Mouse (Mus musculus) ES-Bruce4 (cell line): Measurements from ENCODE around the gene C1qtnf1. TPM values are rescaled to one million over a fixed set of nuclear protein-coding genes. Genes with fewer than 3 reads are reported as not detected.

Source experiments
- H3K27ac ChIP-seq: 2 replicates; pipeline ENCODE4 v1.5.1; 2012; ENCODE audit warnings: low read length, inconsistent platforms; ENCODE audit not compliant: insufficient read depth
- H3K27me3 ChIP-seq: 2 replicates; pipeline ENCODE4 v1.6.1; 2012; ENCODE audit warnings: mild to moderate bottlenecking, low read length, inconsistent platforms; ENCODE audit not compliant: control insufficient read depth, poor library complexity, insufficient read depth, severe bottlenecking
- H3K36me3 ChIP-seq: 2 replicates; pipeline ENCODE4 v1.6.1; 2012; ENCODE audit warnings: inconsistent platforms, mild to moderate bottlenecking, low read length, moderate library complexity; ENCODE audit not compliant: control insufficient read depth, poor library complexity, insufficient read depth, severe bottlenecking
- H3K4me1 ChIP-seq: one replicate; pipeline ENCODE4 v1.8.1; 2011; ENCODE audit warnings: low read length; ENCODE audit not compliant: control insufficient read depth, insufficient read depth
- H3K4me3 ChIP-seq: 2 replicates; pipeline ENCODE4 v1.5.1; 2011; ENCODE audit warnings: low read depth, mild to moderate bottlenecking, low read length
- H3K9ac ChIP-seq: 2 replicates; pipeline ENCODE4 v1.6.1; 2012; ENCODE audit warnings: low read depth, mild to moderate bottlenecking, inconsistent platforms; ENCODE audit not compliant: poor library complexity, severe bottlenecking
- H3K9me3 ChIP-seq: replicated peaks from 2 replicates; pipeline ENCODE4 v1.6.1; 2012; ENCODE audit warnings: mild to moderate bottlenecking, low read length, inconsistent platforms; ENCODE audit not compliant: control insufficient read depth, poor library complexity, insufficient read depth, severe bottlenecking
- CTCF ChIP-seq: IDR thresholded peaks from one replicate; pipeline ENCODE4 v1.8.1; 2011; ENCODE audit warnings: low read depth, low read length
- EP300 ChIP-seq: IDR thresholded peaks from 2 replicates; pipeline ENCODE4 v1.6.1; 2011; ENCODE audit warnings: low read depth, low read length; ENCODE audit not compliant: insufficient read depth
- POLR2A ChIP-seq: IDR thresholded peaks from one replicate; pipeline ENCODE4 v1.8.1; 2011; ENCODE audit warnings: low read length; ENCODE audit not compliant: insufficient read depth
- polyA plus RNA-seq: library from polyadenylated mRNA; stranded (reverse); fragments of >200 nt; gene quantifications from 2 replicates; pipeline ENCODE4 v1.2.4, GENCODE M21; 2011; ENCODE audit warnings: low read depth; ENCODE audit not compliant: missing spikeins, insufficient read depth, insufficient read length

The C1qtnf1 gene
- polyA plus RNA-seq, 1 experiment: 2.4 TPM

DNA sequence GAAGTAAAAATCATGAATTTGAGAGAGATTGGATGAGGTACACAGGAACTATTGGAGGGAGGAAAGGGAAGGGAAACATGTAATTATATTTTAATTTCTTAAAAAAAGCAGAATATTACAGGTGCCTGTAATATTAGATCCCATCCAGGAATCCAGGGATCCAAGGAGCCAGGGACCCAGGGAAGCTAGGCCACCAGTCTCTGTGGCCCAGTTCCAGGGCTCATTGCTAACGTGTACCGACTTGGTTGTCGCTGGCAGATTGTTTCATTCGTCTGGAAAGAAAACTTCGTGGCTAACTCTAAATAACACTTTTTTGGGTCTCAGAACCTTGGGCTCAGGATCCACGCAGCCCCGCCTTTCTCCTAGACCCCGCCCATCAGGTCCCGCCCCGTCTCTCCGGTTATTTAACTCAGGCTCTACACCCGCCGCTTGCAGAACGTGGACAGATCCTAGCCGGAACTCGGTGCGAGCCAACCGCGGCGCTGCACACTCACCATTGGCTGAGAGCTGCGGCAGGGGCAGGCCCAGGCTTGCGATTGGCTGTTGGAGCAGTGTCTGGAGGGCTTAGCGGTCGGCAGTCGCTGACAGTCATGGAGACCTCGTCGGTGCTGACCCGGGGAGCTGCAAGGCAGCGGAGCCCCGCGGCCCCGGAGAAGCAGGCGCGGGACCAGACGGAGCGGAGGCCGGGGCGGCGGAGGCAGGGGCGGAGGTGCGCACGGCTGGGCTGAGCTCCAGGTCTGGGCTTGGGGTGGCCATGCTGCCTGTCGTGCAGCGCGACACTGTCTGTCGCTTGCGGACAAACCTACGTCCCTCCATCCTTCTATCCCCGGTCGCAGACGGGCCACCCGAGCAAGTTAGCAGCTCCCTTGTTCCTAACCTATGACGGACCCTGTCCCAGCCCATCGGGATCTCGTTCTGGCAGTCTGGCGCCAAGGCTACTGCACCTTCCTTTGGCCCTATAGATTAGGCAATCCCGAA lies 48.7 kb downstream of the C1qtnf1 start, which contains the start of gene Engase:
Gene Engase (plus strand): TSS at position 434 of the 978 bp plus-strand sequence.
- Histone ChIP-seq H3K36me3 (no peaks in the 10 kb centered on the region), H3K9me3 (no peaks in the 10 kb centered on the region), H3K4me1 (peaks cover 8% of the 10 kb centered on the region), H3K27ac (no peak within 1 kb of the TSS), H3K9ac (peak within 1 kb of the TSS; percentile 57), H3K4me3 (peak within 1 kb of the TSS; percentile 77), H3K27me3 (no peaks in the 10 kb centered on the region)
- TF ChIP-seq POLR2A (no peak), EP300 (no peak), CTCF (no peak)

DNA sequence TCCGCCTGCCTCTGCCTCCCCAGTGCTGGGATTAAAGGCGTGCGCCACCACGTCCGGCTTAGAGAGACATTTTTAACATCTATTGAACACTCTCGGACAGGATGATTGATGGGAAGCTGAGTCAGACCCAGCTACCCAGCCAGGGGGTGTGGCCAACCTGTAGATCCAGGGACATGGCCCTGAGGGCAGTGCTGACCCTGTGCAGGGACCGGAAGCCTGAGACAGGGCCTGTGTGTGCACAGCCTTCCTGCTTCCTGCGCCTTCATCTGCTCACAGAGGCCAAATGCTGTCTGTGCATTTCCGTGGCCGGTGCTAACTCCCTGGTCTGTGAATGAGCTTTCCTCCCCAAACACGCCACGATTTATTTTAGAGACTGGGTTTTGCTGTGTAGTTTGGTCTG lies 51.8 kb downstream of the C1qtnf1 start:
- H3K27ac ChIP-seq: no peak overlapping the region
- no peak overlapping the region for H3K4me3 ChIP-seq
- TF ChIP-seq EP300 (no peak), POLR2A (no peak), CTCF (no peak)
- no peaks in the 10 kb centered on the region for H3K36me3 ChIP-seq
- H3K27me3 ChIP-seq: no peaks in the 10 kb centered on the region
- H3K4me1 ChIP-seq: peaks cover 6% of the 10 kb centered on the region
- no peaks in the 10 kb centered on the region for H3K9me3 ChIP-seq
- H3K9ac ChIP-seq: no peak overlapping the region

GRCm38 (mm10) chr11:118481231-118481630 lies 53.2 kb downstream of the C1qtnf1 start:
- Histone ChIP-seq H3K9me3 (no peaks in the 10 kb centered on the region), H3K27me3 (no peaks in the 10 kb centered on the region), H3K4me3 (no peak overlapping the region), H3K4me1 (no peaks in the 10 kb centered on the region), H3K36me3 (no peaks in the 10 kb centered on the region), H3K27ac (no peak overlapping the region), H3K9ac (no peak overlapping the region)
- TF ChIP-seq EP300 (no peak), CTCF (no peak), POLR2A (no peak)

GRCm38 (mm10) chr11:118481751-118482150 lies 53.7 kb downstream of the C1qtnf1 start:
- Histone ChIP-seq H3K4me3 (no peak overlapping the region), H3K4me1 (no peaks in the 10 kb centered on the region), H3K9ac (no peak overlapping the region), H3K27ac (no peak overlapping the region), H3K9me3 (no peaks in the 10 kb centered on the region), H3K36me3 (no peaks in the 10 kb centered on the region), H3K27me3 (no peaks in the 10 kb centered on the region)
- TF ChIP-seq CTCF (no peak), POLR2A (no peak), EP300 (no peak)

DNA sequence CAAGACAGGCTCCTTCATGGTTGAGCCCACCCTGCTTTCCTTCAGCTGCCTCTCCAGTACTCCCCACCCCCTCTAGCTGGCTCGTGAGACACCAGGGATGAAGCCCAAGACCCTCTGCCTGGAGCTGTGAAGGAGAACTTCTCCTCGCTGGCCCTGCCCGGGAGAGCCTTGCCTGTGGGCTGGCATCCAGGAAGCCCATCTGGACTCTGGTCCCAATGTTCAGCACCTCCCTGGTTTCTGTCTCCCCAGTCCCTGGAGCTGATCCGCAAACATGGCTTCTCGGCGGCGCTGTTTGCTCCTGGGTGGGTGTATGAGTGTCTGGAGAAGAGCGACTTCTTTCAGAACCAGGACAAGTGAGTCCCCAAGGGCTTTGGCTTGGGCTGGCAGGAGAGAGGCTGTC lies 56.2 kb downstream of the C1qtnf1 start:
- TF ChIP-seq EP300 (no peak), CTCF (no peak), POLR2A (no peak)
- H3K4me1 ChIP-seq: no peaks in the 10 kb centered on the region
- H3K36me3 ChIP-seq: no peaks in the 10 kb centered on the region
- H3K9me3 ChIP-seq: no peaks in the 10 kb centered on the region
- H3K27me3 ChIP-seq: no peaks in the 10 kb centered on the region
- H3K27ac ChIP-seq: no peak overlapping the region
- no peak overlapping the region for H3K9ac ChIP-seq
- H3K4me3 ChIP-seq: no peak overlapping the region

DNA sequence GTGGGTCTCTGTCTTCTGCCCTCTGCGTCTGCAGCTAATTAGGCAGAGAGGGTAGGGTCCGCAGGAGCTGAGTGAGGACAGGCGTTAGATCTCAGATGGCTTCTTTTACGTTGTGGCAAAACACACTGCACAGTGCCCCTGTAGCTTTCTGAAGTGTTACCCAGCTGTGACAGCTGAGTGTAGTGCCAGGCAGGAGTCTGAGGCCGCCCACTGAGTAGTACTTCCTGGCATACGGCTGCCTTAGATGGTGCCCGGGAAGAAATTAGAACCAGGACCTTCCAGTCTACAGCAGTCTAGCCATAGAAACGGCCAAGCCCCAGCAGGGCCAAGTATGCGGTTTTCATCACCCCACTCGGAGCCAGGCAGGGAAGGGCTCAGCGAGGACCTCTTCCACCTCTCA lies 57.3 kb downstream of the C1qtnf1 start:
- H3K27me3 ChIP-seq: no peaks in the 10 kb centered on the region
- H3K4me1 ChIP-seq: no peaks in the 10 kb centered on the region
- no peak overlapping the region for H3K27ac ChIP-seq
- no peaks in the 10 kb centered on the region for H3K9me3 ChIP-seq
- no peak overlapping the region for H3K9ac ChIP-seq
- H3K36me3 ChIP-seq: no peaks in the 10 kb centered on the region
- H3K4me3 ChIP-seq: no peak overlapping the region
- no peak for TF ChIP-seq POLR2A
- TF ChIP-seq EP300: no peak
- TF ChIP-seq CTCF: no peak
